Mouse (Mus musculus) neutrophil, adult 59 days (primary cell): ENCODE results near the gene Spag9. TPM values are rescaled to one million over a fixed set of nuclear protein-coding genes. Genes with fewer than 3 reads are reported as not detected.

Experiments
- total RNA-seq, 2 experiments: library from RNA; stranded (reverse); gene quantifications; 1 replicate in 1 of 2; 2 replicates in 1 of 2; pipeline ENCODE4 v1.2.4; 2023

The Spag9 gene
- 100 to 1,000 TPM in 1 of 2 experiments, 10 to 100 TPM in 1; 94.4 to 115 TPM for total RNA-seq

GRCm38 (mm10) chr11:93995720-93996305 lies at the start of gene Spag9:
Spag9 (plus strand) TSS chr11:93996091.

GRCm38 (mm10) chr11:93956159-93956558 lies 39.7 kb upstream of the Spag9 start, which contains the start of gene Nme2:
Nme2 (minus strand) TSS chr11:93956259.

GRCm38 (mm10) chr11:93968005-93968847 lies 27.7 kb upstream of the Spag9 start, which contains the start of the genes Gm20390 and Nme1:
Gm20390 (minus strand) TSS chr11:93968293.
Nme1 (minus strand) TSS chr11:93968521.

Other genes with a start within 250 kb of the Spag9 start
- 10 to 100 TPM; 20.5 to 23.4 TPM for gene Utp18, start 110.3 kb upstream of the Spag9 start, total RNA-seq
- 10 to 100 TPM; 39.7 to 46.4 TPM for gene Mbtd1, start 110.2 kb upstream of the Spag9 start, total RNA-seq
- gene Nme2, start 39.8 kb upstream of the Spag9 start, total RNA-seq: 10 to 100 TPM; 61.6 to 91.1 TPM
- gene Gm20390, start 27.8 kb upstream of the Spag9 start, total RNA-seq: 10 to 100 TPM; 24.7 to 24.8 TPM
- 10 to 100 TPM; 12.7 to 18.9 TPM for gene Nme1, start 27.6 kb upstream of the Spag9 start, total RNA-seq
- gene Tob1, start 215.4 kb downstream of the Spag9 start, total RNA-seq: 10 to 100 TPM; 54.7 to 66.7 TPM
- gene Wfikkn2, start 249.9 kb downstream of the Spag9 start, total RNA-seq: not detected